Comparison of ENCODE assay signal across 9 mouse cellular contexts in the genomic region with DNA sequence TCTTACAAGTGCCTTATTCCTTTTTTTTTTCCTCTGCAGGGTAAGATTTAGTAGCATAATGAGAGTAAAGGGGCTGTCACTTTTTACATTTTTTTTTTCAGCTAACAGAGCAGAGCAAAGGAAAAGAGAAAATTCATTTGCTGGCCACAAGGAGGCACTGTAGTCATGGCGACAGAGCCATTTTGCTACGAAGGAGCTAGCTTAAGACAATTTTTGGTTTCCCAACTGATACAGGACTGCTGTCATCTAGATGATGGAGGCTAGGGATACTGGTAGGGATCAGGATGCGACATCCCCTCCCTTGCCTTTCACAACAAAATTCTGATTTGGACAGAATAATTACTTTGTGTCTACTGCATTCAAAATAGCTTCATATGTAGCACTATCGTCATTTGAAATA.
A peak's percentile ranks its signal among the peaks of the same experiment; 100 is the strongest.
DNase-seq lines count a peak whose midpoint lies in the region; ATAC-seq lines count a peak whose summit lies in the region.
"Had no signal": no experiment of that assay in that cellular context is flagged by ENCODE, and none has a peak within 500 bp of the region (broad histone marks: within the 10 kb centered on the region; RNA-seq: fewer than 3 reads in every experiment).

No protein-coding gene starts in this region.

- 38% methylated on average over 4 of the region's 4 CpGs for WGBS in hindbrain, embryonic 10.5 days
- WGBS in hindbrain, embryonic 12.5 days = 44% methylated on average over 4 of the region's 4 CpGs

- H3K9me3 ChIP-seq in hindbrain, embryonic 10.5 days = no peaks in the 10 kb centered on the region
- no peaks in the 10 kb centered on the region for H3K9me3 ChIP-seq in hindbrain, embryonic 12.5 days (replicated peaks)
- H3K9me3 ChIP-seq: embryonic facial prominence, embryonic 13.5 days had no signal

- no peak overlapping the region for H3K27ac ChIP-seq in hindbrain, embryonic 10.5 days
- H3K27ac ChIP-seq in hindbrain, embryonic 12.5 days = no peak overlapping the region
- H3K27ac ChIP-seq: embryonic facial prominence, embryonic 13.5 days had no signal

- DNase-seq in hindbrain, embryonic 10.5 days (ENCODE audit: low spot score) = peak; percentile 11
- peak; percentile 20 to 24 for DNase-seq in right cerebral cortex, postnatal 10 days (ENCODE audit: low spot score in 2 of 2)
- DNase-seq in right cerebral cortex, postnatal 36 days (ENCODE audit: low spot score in 2 of 2) = no peak
- peak; percentile 10 for DNase-seq in embryo, embryonic 10.5 days (ENCODE audit: low spot score)
- DNase-seq in retina, postnatal 1 day = peak; percentile 38
- no peak for DNase-seq in thymus, postnatal 14 days

- H3K9ac ChIP-seq in hindbrain, embryonic 12.5 days = no peak overlapping the region
- H3K9ac ChIP-seq: embryonic facial prominence, embryonic 13.5 days had no signal

- ATAC-seq in hindbrain, embryonic 12.5 days (ENCODE audit: low FRiP score) = no peak
- ATAC-seq in erythroid progenitor cell, adult 5-6 weeks (replicated peaks; ENCODE audit: low FRiP score, poor library complexity, severe bottlenecking) = no peak

- H3K27me3 ChIP-seq in hindbrain, embryonic 10.5 days (ENCODE audit: insufficient read depth, poor library complexity, severe bottlenecking) = no peaks in the 10 kb centered on the region
- H3K27me3 ChIP-seq in hindbrain, embryonic 12.5 days = no peaks in the 10 kb centered on the region

- H3K4me3 ChIP-seq in hindbrain, embryonic 10.5 days = no peak overlapping the region
- H3K4me3 ChIP-seq in hindbrain, embryonic 12.5 days = no peak overlapping the region
- H3K4me3 ChIP-seq: embryonic facial prominence, embryonic 13.5 days had no signal

- H3K4me1 ChIP-seq in hindbrain, embryonic 10.5 days (replicated peaks) = no peaks in the 10 kb centered on the region
- H3K4me1 ChIP-seq in hindbrain, embryonic 12.5 days = no peaks in the 10 kb centered on the region
- H3K4me1 ChIP-seq: embryonic facial prominence, embryonic 13.5 days had no signal

- no peaks in the 10 kb centered on the region for H3K36me3 ChIP-seq in hindbrain, embryonic 10.5 days
- no peaks in the 10 kb centered on the region for H3K36me3 ChIP-seq in hindbrain, embryonic 12.5 days
- H3K36me3 ChIP-seq: embryonic facial prominence, embryonic 13.5 days had no signal

- no peak overlapping the region for H3K4me2 ChIP-seq in hindbrain, embryonic 12.5 days (replicated peaks)
- H3K4me2 ChIP-seq: embryonic facial prominence, embryonic 13.5 days had no signal

Comparison
In these comparisons a context has a peak if more than half of its experiments do, and no peak if none do; other contexts are left out.
1. DNase-seq: peak in hindbrain, embryonic 10.5 days (single experiment), right cerebral cortex, postnatal 10 days (2 of 2), embryo, embryonic 10.5 days (single experiment) and retina, postnatal 1 day (single experiment); none in right cerebral cortex, postnatal 36 days (0 of 2) and thymus, postnatal 14 days (single experiment).